Mouse (Mus musculus) olfactory bulb, adult 2 months (tissue): ENCODE data around the gene Rras.

Experiments used
- CTCF ChIP-seq: fragments of 200-500 bp; IDR thresholded peaks from 2 replicates; pipeline ENCODE4 v1.5.1; 2012; ENCODE audit warnings: low read depth, mild to moderate bottlenecking, low read length, moderate library complexity; ENCODE audit not compliant: insufficient read depth
- POLR2A ChIP-seq: fragments of 200-500 bp; IDR thresholded peaks from 2 replicates; pipeline ENCODE4 v1.6.1; 2012; ENCODE audit warnings: mild to moderate bottlenecking, low read depth, low read length, moderate library complexity; ENCODE audit not compliant: insufficient read depth

GRCm38 (mm10) chr7:45060632-45061122 is 42.9 kb downstream of the Rras start:
- no peak for TF ChIP-seq CTCF
- TF ChIP-seq POLR2A: no peak
